Mouse (Mus musculus): ENCODE measurements around the gene Wfdc2. TPM values are rescaled to one million over a fixed set of nuclear protein-coding genes. Genes with fewer than 3 reads are reported as not detected.

Gene Wfdc2
- total and polyA plus RNA-seq, 3 experiments, result not detected

DNA sequence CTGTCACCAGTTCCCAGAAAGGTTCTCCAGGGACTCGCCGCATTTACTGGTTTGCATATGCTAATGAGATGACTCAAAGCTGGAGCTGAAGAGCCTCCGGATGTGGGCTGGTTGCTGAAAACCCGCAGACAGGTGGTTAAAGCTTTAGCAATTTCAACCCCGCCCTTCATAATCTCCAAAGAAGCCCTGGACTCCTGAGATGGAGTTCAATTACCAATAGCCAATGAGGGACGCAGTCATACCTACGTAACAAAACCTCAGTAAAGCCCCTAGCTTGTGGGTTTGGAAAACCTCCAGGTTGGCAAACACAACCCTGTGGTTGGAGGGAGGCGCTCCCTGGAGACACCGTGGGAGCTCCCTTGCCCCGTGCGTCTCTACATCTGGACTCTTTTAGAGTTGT, 40.4 kb upstream of the Wfdc2 start:
- dilution Hi-C loops (cut with MboI; ENCODE audit: extremely low pct_ligation_motif_present, extremely low pct_unique_long_range_greater_than_20kb, low sequenced_read_pairs) (no loop called here), in situ Hi-C loops (cut with MboI; ENCODE audit: low pct_ligation_motif_present, low pct_unique_long_range_greater_than_20kb, low sequenced_read_pairs) (no loop called here)
- peak overlapping the region; percentile 71 for H3K27ac ChIP-seq (ENCODE audit: insufficient read depth, low read depth)
- H3K9ac ChIP-seq (ENCODE audit: insufficient read depth, low read depth), result no peak overlapping the region
- DNase-seq (ENCODE audit: extremely low read depth), result peak; percentile 99
- H3K4me3 ChIP-seq (replicated peaks in 1 of 3; ENCODE audit: low read depth in 2 of 3, low read length in 2 of 3, poor library complexity in 1 of 3), result no peak overlapping the region
- H3K9me3 ChIP-seq (replicated peaks; ENCODE audit: low read length), result peaks cover 25% of the 10 kb centered on the region
- TF ChIP-seq ZC3H11A (IDR thresholded peaks at IDR 0.05; ENCODE audit: low read depth, low read length) (no peak), MAFK (IDR thresholded peaks at IDR 0.05; ENCODE audit: insufficient replicate concordance, low read length) (peak; percentile 96), SMC3 (IDR thresholded peaks at IDR 0.05; ENCODE audit: low read depth, low read length) (no peak), GABPA (IDR thresholded peaks at IDR 0.05; ENCODE audit: insufficient replicate concordance, low read depth, low read length) (no peak), SIN3A (IDR thresholded peaks at IDR 0.05; ENCODE audit: low read length) (peak; percentile 57), CTCF (conservative IDR thresholded peaks at IDR 0.05 in 1 of 2, IDR thresholded peaks at IDR 0.05 in 1 of 2; ENCODE audit: low read depth in 2 of 2, low read length in 2 of 2) (no peak), NELFE (IDR thresholded peaks at IDR 0.05; ENCODE audit: low read depth, low read length) (no peak), BHLHE40 (IDR thresholded peaks at IDR 0.05; ENCODE audit: low read depth, low read length) (peak; percentile 90), USF2 (conservative IDR thresholded peaks at IDR 0.05; ENCODE audit: low read depth, low read length) (no peak), RAD21 (IDR thresholded peaks at IDR 0.05; ENCODE audit: low read depth, low read length) (no peak), ZKSCAN1 (IDR thresholded peaks at IDR 0.05; ENCODE audit: borderline replicate concordance, low read depth, low read length) (no peak), RCOR1 (conservative IDR thresholded peaks at IDR 0.05; ENCODE audit: low read depth, low read length) (peak; percentile 97), ZMIZ1 (IDR thresholded peaks at IDR 0.05; ENCODE audit: low read depth, low read length) (no peak; the same call in 1 of the 2 replicates), JUN (IDR thresholded peaks at IDR 0.05; ENCODE audit: insufficient read depth, low read depth, low read length) (peak; percentile 92), ETS1 (conservative IDR thresholded peaks at IDR 0.05; ENCODE audit: low read depth, low read length) (peak; percentile 96), USF1 (IDR thresholded peaks at IDR 0.05; ENCODE audit: low read depth, low read length) (no peak), POLR2AphosphoS2 (IDR thresholded peaks at IDR 0.05; ENCODE audit: low read depth, low read length) (no peak), E2F4 (IDR thresholded peaks at IDR 0.05; ENCODE audit: insufficient replicate concordance, low read depth, low read length) (no peak), POLR2A (IDR thresholded peaks at IDR 0.05; ENCODE audit: low read depth, low read length) (no peak), NRF1 (IDR thresholded peaks at IDR 0.05; ENCODE audit: low read depth, low read length) (no peak), MXI1 (IDR thresholded peaks at IDR 0.05; ENCODE audit: low read depth, low read length) (no peak), IRF4 (IDR thresholded peaks at IDR 0.05; ENCODE audit: low read depth, low read length) (peak; percentile 99), TBP (conservative IDR thresholded peaks at IDR 0.05; ENCODE audit: low read depth, low read length) (no peak), ZNF384 (IDR thresholded peaks at IDR 0.05; ENCODE audit: low read depth, low read length) (no peak), CHD2 (IDR thresholded peaks at IDR 0.05; ENCODE audit: low read length) (peak; percentile 82), CHD1 (IDR thresholded peaks at IDR 0.05; ENCODE audit: low read depth, low read length) (no peak), MAZ (IDR thresholded peaks at IDR 0.05; ENCODE audit: low read depth, low read length) (0 out of 2 replicates have a peak, but pooled peaks have one; percentile 66), ELF1 (IDR thresholded peaks at IDR 0.05; ENCODE audit: low read depth, low read length) (peak; percentile 4; the same call in 1 of the 2 replicates), MEF2A (IDR thresholded peaks at IDR 0.05; ENCODE audit: borderline replicate concordance, low read depth, low read length) (peak; percentile 93), MAX (IDR thresholded peaks at IDR 0.05; ENCODE audit: low read length) (no peak), UBTF (IDR thresholded peaks at IDR 0.05; ENCODE audit: low read depth, low read length) (no peak), TCF12 (IDR thresholded peaks at IDR 0.05; ENCODE audit: low read depth, low read length) (peak; percentile 99), EP300 (IDR thresholded peaks at IDR 0.05; ENCODE audit: low read length) (peak; percentile 98), PAX5 (IDR thresholded peaks at IDR 0.05; ENCODE audit: low read length) (no peak), MYC (IDR thresholded peaks at IDR 0.05; ENCODE audit: low read depth, low read length) (peak; percentile 52), JUND (conservative IDR thresholded peaks at IDR 0.05; ENCODE audit: low read depth, low read length) (peak; percentile 97), HCFC1 (IDR thresholded peaks at IDR 0.05; ENCODE audit: low read depth, low read length) (0 out of 2 replicates have a peak, but pooled peaks have one; percentile 16), KAT2A (IDR thresholded peaks at IDR 0.05; ENCODE audit: insufficient replicate concordance, low read length) (peak; percentile 67; the same call in 1 of the 2 replicates)
- peaks cover 9% of the 10 kb centered on the region for H3K27me3 ChIP-seq (replicated peaks)
- no peaks in the 10 kb centered on the region for H3K79me2 ChIP-seq (replicated peaks; ENCODE audit: control insufficient read depth, extremely low read depth, insufficient read depth, poor library complexity, severe bottlenecking)
- H3K4me2 ChIP-seq (ENCODE audit: insufficient read depth, low read depth, poor library complexity, severe bottlenecking), result peak overlapping the region; percentile 99
- peaks cover 2 to 25% of the 10 kb centered on the region in 2 experiments for H3K4me1 ChIP-seq (ENCODE audit: control insufficient read depth in 1 of 2, insufficient read depth in 2 of 2)
- no peaks in the 10 kb centered on the region for H3K36me3 ChIP-seq (replicated peaks in 1 of 2; ENCODE audit: control insufficient read depth in 1 of 2, insufficient read depth in 1 of 2, low read length in 1 of 2)

All from CH12.LX (cell line).